Mouse (Mus musculus) gastrocnemius, adult 2 months (tissue): ENCODE results near the gene Nhlrc1. TPM values are rescaled to one million over a fixed set of nuclear protein-coding genes. Genes with fewer than 3 reads are reported as not detected.

Experiments
- DNase-seq: peaks from one replicate; pipeline ENCODE4 v3.0.0; 2022
- H3K27ac ChIP-seq: fragments of 200-600 bp; 2 replicates; pipeline ENCODE4 v1.8.1; 2022; ENCODE audit warnings: mild to moderate bottlenecking
- H3K4me3 ChIP-seq: fragments of 200-600 bp; 2 replicates; pipeline ENCODE4 v1.8.1; 2022; ENCODE audit warnings: mild to moderate bottlenecking, moderate library complexity
- CTCF ChIP-seq: fragments of 200-600 bp; IDR thresholded peaks from 2 replicates; pipeline ENCODE4 v1.8.1; 2022; ENCODE audit warnings: antibody characterized with exemption, mild to moderate bottlenecking, moderate library complexity
- intact Hi-C: fragments of 180-260 bp; cut with DNase I; formaldehyde crosslinking; loops from one replicate; pipeline ENCODE4 v1.15.1; 2025
- total RNA-seq, 2 experiments: library from RNA; stranded (reverse); gene quantifications; 2 replicates each; pipeline ENCODE4 v1.2.3; 2021

Gene Nhlrc1
- total RNA-seq, 2 experiments from 2014 or later, result 4.5 to 5.4 TPM

- no peak for DNase-seq
- intact Hi-C loops, result no loop called here
- TF ChIP-seq CTCF, result no peak
- no peak overlapping the region for H3K4me3 ChIP-seq
- H3K27ac ChIP-seq, result no peak overlapping the region
These were observed 22.0 kb downstream of the Nhlrc1 start for GRCm38 (mm10) chr13:46992516-46993273.

- intact Hi-C loops, result no loop called here
- no peak for DNase-seq
- H3K4me3 ChIP-seq, result no peak overlapping the region
- H3K27ac ChIP-seq, result no peak overlapping the region
- TF ChIP-seq CTCF, result no peak
These were observed 24.2 kb downstream of the Nhlrc1 start for GRCm38 (mm10) chr13:46990376-46991011.

GRCm38 (mm10) chr13:46987941-46988340 lies 26.7 kb downstream of the Nhlrc1 start:
- intact Hi-C loops, result no loop called here
- DNase-seq, result no peak
- no peak for TF ChIP-seq CTCF
- Histone ChIP-seq H3K4me3 (no peak overlapping the region), H3K27ac (no peak overlapping the region)

GRCm38 (mm10) chr13:46986208-46986607 lies 28.4 kb downstream of the Nhlrc1 start:
- intact Hi-C loops, result no loop called here
- no peak for DNase-seq
- H3K4me3 ChIP-seq, result no peak overlapping the region
- H3K27ac ChIP-seq, result no peak overlapping the region
- no peak for TF ChIP-seq CTCF

GRCm38 (mm10) chr13:46983878-46984277 lies 30.8 kb downstream of the Nhlrc1 start:
- no peak for TF ChIP-seq CTCF
- intact Hi-C loops, result no loop called here
- H3K4me3 ChIP-seq, result no peak overlapping the region

GRCm38 (mm10) chr13:46979836-46980490 lies 34.7 kb downstream of the Nhlrc1 start:
- intact Hi-C loops, result no loop called here
- H3K4me3 ChIP-seq, result no peak overlapping the region
- TF ChIP-seq CTCF, result no peak
- peak overlapping the region; percentile 68 for H3K27ac ChIP-seq
- peak; percentile 25 for DNase-seq

More at GRCm38 (mm10) chr13:46983878-46984277, 30.8 kb downstream of the Nhlrc1 start:
- no peak for DNase-seq
- no peak overlapping the region for H3K27ac ChIP-seq

GRCm38 (mm10) chr13:46976532-46976931 lies 38.1 kb downstream of the Nhlrc1 start:
- no peak overlapping the region for H3K27ac ChIP-seq
- intact Hi-C loops, result no loop called here
- no peak overlapping the region for H3K4me3 ChIP-seq
- TF ChIP-seq CTCF, result peak; percentile 8; the same call in 1 of the 2 replicates
- DNase-seq, result no peak

GRCm38 (mm10) chr13:46975930-46976329 lies 38.7 kb downstream of the Nhlrc1 start:
- intact Hi-C loops, result no loop called here
- no peak for TF ChIP-seq CTCF
- Histone ChIP-seq H3K4me3 (no peak overlapping the region), H3K27ac (peak overlapping the region; percentile 20; the same call in 1 of the 2 replicates)
- no peak for DNase-seq

- no peak for TF ChIP-seq CTCF
- Histone ChIP-seq H3K4me3 (no peak overlapping the region), H3K27ac (no peak overlapping the region)
- intact Hi-C loops, result no loop called here
- DNase-seq, result no peak
These were observed 39.6 kb downstream of the Nhlrc1 start for GRCm38 (mm10) chr13:46975031-46975551.

GRCm38 (mm10) chr13:46970286-46970945 lies 44.2 kb downstream of the Nhlrc1 start:
- H3K27ac ChIP-seq, result no peak overlapping the region
- intact Hi-C loops, result no loop called here

GRCm38 (mm10) chr13:46968626-46969025 lies 46.0 kb downstream of the Nhlrc1 start:
- no peak for DNase-seq
- TF ChIP-seq CTCF, result peak; percentile 28; the same call in 1 of the 2 replicates
- intact Hi-C loops, result no loop called here
- no peak overlapping the region for H3K4me3 ChIP-seq
- no peak overlapping the region for H3K27ac ChIP-seq

More at GRCm38 (mm10) chr13:46970286-46970945, 44.2 kb downstream of the Nhlrc1 start:
- DNase-seq, result no peak
- no peak overlapping the region for H3K4me3 ChIP-seq
- TF ChIP-seq CTCF, result no peak

GRCm38 (mm10) chr13:46967308-46967707 lies 47.3 kb downstream of the Nhlrc1 start:
- no peak overlapping the region for H3K27ac ChIP-seq
- no peak for TF ChIP-seq CTCF
- DNase-seq, result no peak
- intact Hi-C loops, result no loop called here
- no peak overlapping the region for H3K4me3 ChIP-seq

Other genes with a start within 250 kb of the Nhlrc1 start
- gene Kif13a, start 85.0 kb downstream of the Nhlrc1 start, total RNA-seq, result 10 to 100 TPM; 90.6 to 92.3 TPM
- gene Kdm1b, start 28.6 kb upstream of the Nhlrc1 start, total RNA-seq, result 1 to 10 TPM; 7.0 to 8.3 TPM
- gene Tpmt, start 29.9 kb upstream of the Nhlrc1 start, total RNA-seq, result 1 to 10 TPM; 2.7 to 3.3 TPM
- gene Dek, start 91.4 kb upstream of the Nhlrc1 start, total RNA-seq, result 10 to 100 TPM; 34.8 to 35.4 TPM
- 10 to 100 TPM; 24.0 to 25.9 TPM for gene Rnf144b, start 107.8 kb upstream of the Nhlrc1 start, total RNA-seq